Mouse (Mus musculus): ENCODE data around the gene Nsl1.

- TF ChIP-seq POLR2A (IDR thresholded peaks at IDR 0.05; ENCODE audit: borderline replicate concordance, control insufficient read depth, low read depth, low read length) (no peak), CTCF (IDR thresholded peaks at IDR 0.05; ENCODE audit: control insufficient read depth, insufficient read depth, low read length) (no peak)
Measured at GRCm38 (mm10) chr1:191020217-191020924, 42.4 kb upstream of the Nsl1 start.
